Mouse (Mus musculus) megakaryocyte, adult 5-6 weeks (primary cell): ENCODE measurements around the gene Vmn2r47. TPM values are rescaled to one million over a fixed set of nuclear protein-coding genes. Genes with fewer than 3 reads are reported as not detected.
"Not testable (repeated sequence)": the region's sequence is repeated elsewhere in the genome, so short reads cannot be mapped to it uniquely, and the experiment has no call there.

Experiments
- ATAC-seq: 2 replicates; pipeline ENCODE4 v1.8.0; 2016; ENCODE audit warnings: mild to moderate bottlenecking, inconsistent platforms; ENCODE audit not compliant: poor library complexity, severe bottlenecking
- total RNA-seq, 2 experiments: library from RNA; stranded (forward) in 1 of 2; stranded (reverse) in 1 of 2; fragments of 153-499, 151-499 nt in 1 of 2; fragments of 221-1000, 200-1000 nt in 1 of 2; gene quantifications; 2 replicates each; pipeline versions ENCODE4 v1.2.3 to v1.2.4; 2015 to 2017

Gene Vmn2r47
- total RNA-seq (2015) (not detected in 2 replicates), total RNA-seq (2017) (not detected in 2 replicates)

DNA sequence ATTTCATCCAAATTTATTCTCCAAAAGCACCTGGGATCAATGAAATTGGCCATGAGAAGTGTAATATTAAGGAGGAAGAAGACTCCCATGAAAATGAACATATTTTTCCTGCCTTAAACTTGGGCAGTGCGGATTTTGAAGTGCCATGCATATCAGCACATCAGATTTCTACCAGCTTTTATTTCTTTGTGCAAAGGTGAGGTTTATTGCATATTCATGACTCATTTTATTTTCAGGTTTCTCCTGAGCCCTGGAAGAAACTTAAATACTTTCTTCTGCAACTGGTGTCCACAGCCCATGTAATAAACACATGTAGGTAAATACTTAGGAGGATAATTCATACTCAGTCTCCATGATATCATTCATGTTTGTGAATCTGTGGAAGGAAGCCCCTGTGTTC, at the start of gene Vmn2r47:
Vmn2r47 (minus strand) TSS at position 101 of the 400 bp plus-strand sequence.
- not testable (repeated sequence) for ATAC-seq

DNA sequence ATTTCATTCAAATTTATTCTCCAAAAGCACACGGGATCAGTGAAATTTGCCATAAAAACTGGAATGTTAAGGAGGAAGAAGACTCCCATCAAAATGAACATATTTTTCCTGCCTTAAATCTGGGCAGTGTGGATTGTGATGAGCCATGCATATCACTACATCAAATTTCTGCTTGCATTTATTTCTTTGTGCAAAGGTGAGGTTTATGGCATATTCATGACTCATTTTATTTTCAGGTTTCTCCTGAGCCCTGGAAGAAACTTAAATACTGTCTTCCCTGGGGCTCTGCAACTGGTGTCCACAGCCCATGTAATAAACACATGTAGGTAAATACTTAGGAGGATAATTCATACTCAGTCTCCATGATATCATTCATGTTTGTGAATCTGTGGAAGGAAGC, 70.7 kb downstream of the Vmn2r47 start, which contains the start of gene Vmn2r46:
Vmn2r46 (minus strand) TSS at position 101 of the 400 bp plus-strand sequence.
- ATAC-seq = not testable (repeated sequence)

Other genes with a start within 250 kb of the Vmn2r47 start
- not detected in 2 replicates for gene Vmn2r46, start 70.8 kb downstream of the Vmn2r47 start, total RNA-seq (2015)
- not detected in 2 replicates for gene Vmn2r46, start 70.8 kb downstream of the Vmn2r47 start, total RNA-seq (2017)
- gene Vmn2r48, start 112.3 kb upstream of the Vmn2r47 start, total RNA-seq (2015) = not detected in 2 replicates
- not detected in 2 replicates for gene Vmn2r48, start 112.3 kb upstream of the Vmn2r47 start, total RNA-seq (2017)
- not detected in 2 replicates for gene Vmn2r49, start 150.9 kb upstream of the Vmn2r47 start, total RNA-seq (2015)
- gene Vmn2r49, start 150.9 kb upstream of the Vmn2r47 start, total RNA-seq (2017) = not detected in 2 replicates
- gene Vmn2r50, start 212.0 kb upstream of the Vmn2r47 start, total RNA-seq (2015) = not detected in 2 replicates
- not detected in 2 replicates for gene Vmn2r50, start 212.0 kb upstream of the Vmn2r47 start, total RNA-seq (2017)